Mouse (Mus musculus): Measurements from ENCODE around the gene Myb. TPM values are rescaled to one million over a fixed set of nuclear protein-coding genes. Genes with fewer than 3 reads are reported as not detected.

Gene Myb
- polyA plus RNA-seq, 1 experiment from 2014 or later: 7.7 TPM

GRCm38 (mm10) chr10:21100646-21101249 lies 60.0 kb downstream of the Myb start:
- 38% methylated on average over 9 of the region's 9 CpGs for WGBS (ENCODE audit: insufficient replicate concordance)
- Histone ChIP-seq H3K27ac (ENCODE audit: low read length) (no peak overlapping the region), H3K27me3 (ENCODE audit: control insufficient read depth, insufficient read depth, low read depth, low read length) (no peaks in the 10 kb centered on the region), H3K36me3 (ENCODE audit: control insufficient read depth, insufficient read depth) (no peaks in the 10 kb centered on the region), H3K9ac (ENCODE audit: low read depth, low read length) (no peak overlapping the region), H3K4me1 (ENCODE audit: control insufficient read depth, low read depth, low read length) (no peaks in the 10 kb centered on the region), H3K4me2 (ENCODE audit: low read depth, low read length) (no peak overlapping the region), H3K4me3 (ENCODE audit: low read depth, low read length) (no peak overlapping the region), H3K9me3 (replicated peaks; ENCODE audit: control insufficient read depth, low read length) (no peaks in the 10 kb centered on the region)
- no peak for ATAC-seq (ENCODE audit: low read depth)

DNA sequence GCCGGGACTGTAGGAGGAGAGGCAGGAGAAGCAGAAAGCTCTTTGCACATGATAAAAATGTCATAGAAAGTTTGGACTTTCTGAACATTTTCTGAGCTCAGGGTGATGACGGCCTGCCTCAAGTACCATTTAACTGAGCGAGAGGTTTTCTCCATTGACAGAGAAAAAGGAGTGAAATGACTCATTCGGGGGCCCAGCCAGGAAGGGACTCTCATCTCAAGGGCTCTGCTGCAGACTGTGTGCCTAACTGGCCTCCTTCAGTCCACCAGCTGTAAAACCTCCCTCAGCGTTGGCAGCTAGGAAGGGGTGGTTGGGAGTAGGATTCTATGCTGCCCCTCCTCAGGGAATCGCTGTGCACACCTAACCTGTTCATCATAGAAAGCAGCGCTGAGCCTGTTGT lies 61.3 kb downstream of the Myb start:
- no peak overlapping the region for H3K4me3 ChIP-seq (ENCODE audit: low read depth, low read length)
- H3K4me1 ChIP-seq (ENCODE audit: control insufficient read depth, low read depth, low read length): no peaks in the 10 kb centered on the region
- H3K4me2 ChIP-seq (ENCODE audit: low read depth, low read length): no peak overlapping the region
- no peaks in the 10 kb centered on the region for H3K36me3 ChIP-seq (ENCODE audit: control insufficient read depth, insufficient read depth)
- no peak overlapping the region for H3K27ac ChIP-seq (ENCODE audit: low read length)
- no peak overlapping the region for H3K9ac ChIP-seq (ENCODE audit: low read depth, low read length)
- WGBS (ENCODE audit: insufficient replicate concordance): 64% methylated on average over 7 of the region's 7 CpGs
- no peaks in the 10 kb centered on the region for H3K27me3 ChIP-seq (ENCODE audit: control insufficient read depth, insufficient read depth, low read depth, low read length)
- no peak for ATAC-seq (ENCODE audit: low read depth)
- H3K9me3 ChIP-seq (replicated peaks; ENCODE audit: control insufficient read depth, low read length): no peaks in the 10 kb centered on the region

GRCm38 (mm10) chr10:21095541-21095940 lies 65.2 kb downstream of the Myb start:
- Histone ChIP-seq H3K9me3 (replicated peaks; ENCODE audit: control insufficient read depth, low read length) (no peaks in the 10 kb centered on the region), H3K4me3 (ENCODE audit: low read depth, low read length) (no peak overlapping the region), H3K4me2 (ENCODE audit: low read depth, low read length) (no peak overlapping the region), H3K27me3 (ENCODE audit: control insufficient read depth, insufficient read depth, low read depth, low read length) (no peaks in the 10 kb centered on the region), H3K36me3 (ENCODE audit: control insufficient read depth, insufficient read depth) (no peaks in the 10 kb centered on the region), H3K9ac (ENCODE audit: low read depth, low read length) (no peak overlapping the region), H3K27ac (ENCODE audit: low read length) (no peak overlapping the region), H3K4me1 (ENCODE audit: control insufficient read depth, low read depth, low read length) (no peaks in the 10 kb centered on the region)
- WGBS (ENCODE audit: insufficient replicate concordance): 85% methylated on average over 14 of the region's 14 CpGs
- no peak for ATAC-seq (ENCODE audit: low read depth)

DNA sequence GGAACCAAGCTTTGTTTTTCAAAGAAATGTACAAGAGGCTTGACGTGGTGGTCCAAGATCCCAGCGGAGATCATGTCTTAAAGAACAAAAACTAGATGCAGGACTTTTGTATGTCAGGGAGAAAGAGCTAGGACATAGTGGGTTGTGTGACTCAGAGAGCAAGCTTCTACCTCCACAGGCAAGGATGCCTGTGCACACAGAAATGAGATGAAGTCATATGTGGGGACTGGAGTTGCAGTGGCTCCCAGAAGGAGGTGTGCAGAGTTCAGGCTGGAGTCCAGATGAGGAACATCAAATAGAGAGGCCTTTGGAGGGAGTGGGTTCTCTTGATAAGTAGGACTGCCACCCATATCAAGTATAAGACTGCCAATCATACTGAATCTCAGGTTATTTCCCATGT lies 65.9 kb downstream of the Myb start:
- Histone ChIP-seq H3K27me3 (ENCODE audit: control insufficient read depth, insufficient read depth, low read depth, low read length) (no peaks in the 10 kb centered on the region), H3K4me1 (ENCODE audit: control insufficient read depth, low read depth, low read length) (no peaks in the 10 kb centered on the region), H3K36me3 (ENCODE audit: control insufficient read depth, insufficient read depth) (no peaks in the 10 kb centered on the region), H3K9ac (ENCODE audit: low read depth, low read length) (no peak overlapping the region), H3K4me3 (ENCODE audit: low read depth, low read length) (no peak overlapping the region), H3K4me2 (ENCODE audit: low read depth, low read length) (no peak overlapping the region), H3K27ac (ENCODE audit: low read length) (no peak overlapping the region), H3K9me3 (replicated peaks; ENCODE audit: control insufficient read depth, low read length) (no peaks in the 10 kb centered on the region)
- ATAC-seq (ENCODE audit: low read depth): no peak
- 73% methylated on average over 2 of the region's 2 CpGs for WGBS (ENCODE audit: insufficient replicate concordance)

DNA sequence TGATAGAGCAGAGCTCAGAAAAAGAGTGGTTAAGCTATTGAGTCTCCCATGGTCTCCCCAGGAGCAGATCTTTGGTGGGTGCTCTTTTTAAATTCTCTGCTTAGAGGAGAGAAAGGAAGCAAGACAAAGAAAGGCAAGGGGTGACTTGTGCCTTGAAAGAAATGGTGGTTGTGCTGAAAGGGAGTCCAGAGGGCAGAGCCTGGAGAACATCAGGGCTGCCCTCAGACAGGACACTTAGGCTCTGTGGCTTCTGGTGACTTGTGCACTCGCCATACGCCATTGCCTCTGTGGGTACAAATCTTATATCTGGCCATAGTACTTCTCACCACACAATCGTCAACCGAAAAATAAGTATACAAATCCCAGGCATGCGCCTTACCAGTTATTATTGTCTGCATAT lies 67.5 kb downstream of the Myb start:
- Histone ChIP-seq H3K36me3 (ENCODE audit: control insufficient read depth, insufficient read depth) (no peaks in the 10 kb centered on the region), H3K4me2 (ENCODE audit: low read depth, low read length) (no peak overlapping the region), H3K4me1 (ENCODE audit: control insufficient read depth, low read depth, low read length) (no peaks in the 10 kb centered on the region), H3K9me3 (replicated peaks; ENCODE audit: control insufficient read depth, low read length) (no peaks in the 10 kb centered on the region), H3K4me3 (ENCODE audit: low read depth, low read length) (no peak overlapping the region), H3K27me3 (ENCODE audit: control insufficient read depth, insufficient read depth, low read depth, low read length) (no peaks in the 10 kb centered on the region), H3K27ac (ENCODE audit: low read length) (no peak overlapping the region), H3K9ac (ENCODE audit: low read depth, low read length) (no peak overlapping the region)
- WGBS (ENCODE audit: insufficient replicate concordance): 80% methylated on average over 5 of the region's 5 CpGs
- no peak for ATAC-seq (ENCODE audit: low read depth)

- Histone ChIP-seq H3K9me3 (replicated peaks; ENCODE audit: control insufficient read depth, low read length) (no peaks in the 10 kb centered on the region), H3K9ac (ENCODE audit: low read depth, low read length) (no peak overlapping the region), H3K4me3 (ENCODE audit: low read depth, low read length) (no peak overlapping the region), H3K4me2 (ENCODE audit: low read depth, low read length) (no peak overlapping the region), H3K4me1 (ENCODE audit: control insufficient read depth, low read depth, low read length) (no peaks in the 10 kb centered on the region), H3K27ac (ENCODE audit: low read length) (no peak overlapping the region), H3K36me3 (ENCODE audit: control insufficient read depth, insufficient read depth) (no peaks in the 10 kb centered on the region), H3K27me3 (ENCODE audit: control insufficient read depth, insufficient read depth, low read depth, low read length) (no peaks in the 10 kb centered on the region)
- 42% methylated on average over 18 of the region's 18 CpGs for WGBS (ENCODE audit: insufficient replicate concordance)
- no peak for ATAC-seq (ENCODE audit: low read depth)
Measured at GRCm38 (mm10) chr10:21092501-21093270, 68.1 kb downstream of the Myb start.

- H3K4me2 ChIP-seq (ENCODE audit: low read depth, low read length): no peak overlapping the region
- H3K4me3 ChIP-seq (ENCODE audit: low read depth, low read length): no peak overlapping the region
- H3K9me3 ChIP-seq (replicated peaks; ENCODE audit: control insufficient read depth, low read length): no peaks in the 10 kb centered on the region
- ATAC-seq (ENCODE audit: low read depth): no peak
- 77% methylated on average over 8 of the region's 8 CpGs for WGBS (ENCODE audit: insufficient replicate concordance)
- H3K9ac ChIP-seq (ENCODE audit: low read depth, low read length): no peak overlapping the region
- no peaks in the 10 kb centered on the region for H3K4me1 ChIP-seq (ENCODE audit: control insufficient read depth, low read depth, low read length)
- H3K36me3 ChIP-seq (ENCODE audit: control insufficient read depth, insufficient read depth): no peaks in the 10 kb centered on the region
- no peaks in the 10 kb centered on the region for H3K27me3 ChIP-seq (ENCODE audit: control insufficient read depth, insufficient read depth, low read depth, low read length)
- no peak overlapping the region for H3K27ac ChIP-seq (ENCODE audit: low read length)
Measured at GRCm38 (mm10) chr10:21090922-21091700, 69.7 kb downstream of the Myb start.

- WGBS (ENCODE audit: insufficient replicate concordance): 59% methylated on average over 3 of the region's 3 CpGs
- Histone ChIP-seq H3K9ac (ENCODE audit: low read depth, low read length) (no peak overlapping the region), H3K4me2 (ENCODE audit: low read depth, low read length) (no peak overlapping the region), H3K4me3 (ENCODE audit: low read depth, low read length) (no peak overlapping the region), H3K4me1 (ENCODE audit: control insufficient read depth, low read depth, low read length) (no peaks in the 10 kb centered on the region), H3K9me3 (replicated peaks; ENCODE audit: control insufficient read depth, low read length) (no peaks in the 10 kb centered on the region), H3K36me3 (ENCODE audit: control insufficient read depth, insufficient read depth) (no peaks in the 10 kb centered on the region), H3K27ac (ENCODE audit: low read length) (no peak overlapping the region), H3K27me3 (ENCODE audit: control insufficient read depth, insufficient read depth, low read depth, low read length) (no peaks in the 10 kb centered on the region)
- no peak for ATAC-seq (ENCODE audit: low read depth)
Measured at GRCm38 (mm10) chr10:21089541-21089940, 71.2 kb downstream of the Myb start.
